22 mouse cellular contexts compared by ENCODE assay signal in genomic region chr4:53785746-53786398, GRCm38 (mm10). TPM values are rescaled to one million over a fixed set of nuclear protein-coding genes. Genes with fewer than 3 reads are reported as not detected.
DNase-seq lines count a peak whose midpoint lies in the region; ATAC-seq lines count a peak whose summit lies in the region.
"Had no signal": no experiment of that assay in that cellular context is flagged by ENCODE, and none has a peak within 500 bp of the region (broad histone marks: within the 10 kb centered on the region; RNA-seq: fewer than 3 reads in every experiment).

No protein-coding gene starts in this region.

- H3K36me3 ChIP-seq in midbrain, embryonic 11.5 days (ENCODE audit: control insufficient read depth, insufficient read depth, low read length), result no peaks in the 10 kb centered on the region
- no peaks in the 10 kb centered on the region for H3K36me3 ChIP-seq in midbrain, embryonic 15.5 days (replicated peaks)
- H3K36me3 ChIP-seq in hindbrain, embryonic 10.5 days, result no peaks in the 10 kb centered on the region
- H3K36me3 ChIP-seq: intestine, embryonic 15.5 days; limb, embryonic 15.5 days had no signal

- no peaks in the 10 kb centered on the region for H3K9me3 ChIP-seq in midbrain, embryonic 11.5 days (ENCODE audit: control insufficient read depth, low read length)
- H3K9me3 ChIP-seq in midbrain, embryonic 15.5 days, result no peaks in the 10 kb centered on the region
- H3K9me3 ChIP-seq in hindbrain, embryonic 10.5 days, result no peaks in the 10 kb centered on the region
- H3K9me3 ChIP-seq: intestine, embryonic 15.5 days; limb, embryonic 15.5 days had no signal

- peaks cover 4% of the 10 kb centered on the region for H3K27me3 ChIP-seq in midbrain, embryonic 11.5 days (ENCODE audit: control insufficient read depth, insufficient read depth, low read length)
- no peaks in the 10 kb centered on the region; the same call in 1 of the 2 replicates for H3K27me3 ChIP-seq in midbrain, embryonic 15.5 days (replicated peaks)
- 0 out of 2 replicates have a peak, but pooled peaks cover 3% of the 10 kb centered on the region for H3K27me3 ChIP-seq in hindbrain, embryonic 10.5 days (ENCODE audit: insufficient read depth, poor library complexity, severe bottlenecking)
- H3K27me3 ChIP-seq: intestine, embryonic 15.5 days; limb, embryonic 15.5 days had no signal

- H3K27ac ChIP-seq in midbrain, embryonic 11.5 days (ENCODE audit: low read depth, low read length), result no peak overlapping the region
- no peak overlapping the region for H3K27ac ChIP-seq in midbrain, embryonic 15.5 days
- no peak overlapping the region for H3K27ac ChIP-seq in hindbrain, embryonic 10.5 days
- H3K27ac ChIP-seq: gastrocnemius, adult 2 months; intestine, embryonic 15.5 days; kidney, postnatal 0 days; layer of hippocampus, adult 2 months; limb, embryonic 15.5 days; macrophage had no signal

- WGBS in midbrain, embryonic 11.5 days, result 79% methylated on average over 15 of the region's 15 CpGs
- 80% methylated on average over 15 of the region's 15 CpGs for WGBS in midbrain, embryonic 15.5 days
- 83% methylated on average over 15 of the region's 15 CpGs for WGBS in hindbrain, embryonic 10.5 days

- H3K4me1 ChIP-seq in midbrain, embryonic 11.5 days (ENCODE audit: control insufficient read depth, insufficient read depth, low read length), result peaks cover 19% of the 10 kb centered on the region
- peaks cover 5% of the 10 kb centered on the region; the same call in 1 of the 2 replicates for H3K4me1 ChIP-seq in midbrain, embryonic 15.5 days
- H3K4me1 ChIP-seq in hindbrain, embryonic 10.5 days (replicated peaks), result peaks cover 17% of the 10 kb centered on the region
- H3K4me1 ChIP-seq: intestine, embryonic 15.5 days; limb, embryonic 15.5 days had no signal

- H3K4me3 ChIP-seq in midbrain, embryonic 11.5 days (ENCODE audit: low read depth, low read length), result no peak overlapping the region
- H3K4me3 ChIP-seq in midbrain, embryonic 15.5 days, result no peak overlapping the region
- H3K4me3 ChIP-seq in hindbrain, embryonic 10.5 days, result no peak overlapping the region
- H3K4me3 ChIP-seq: gastrocnemius, adult 2 months; intestine, embryonic 15.5 days; layer of hippocampus, adult 2 months; limb, embryonic 15.5 days; myocyte had no signal

- peak overlapping the region; percentile 7; the same call in 1 of the 2 replicates for H3K4me2 ChIP-seq in midbrain, embryonic 11.5 days
- no peak overlapping the region for H3K4me2 ChIP-seq in midbrain, embryonic 15.5 days
- H3K4me2 ChIP-seq: intestine, embryonic 15.5 days; limb, embryonic 15.5 days had no signal

- H3K9ac ChIP-seq in midbrain, embryonic 11.5 days (ENCODE audit: low read length), result no peak overlapping the region
- no peak overlapping the region for H3K9ac ChIP-seq in midbrain, embryonic 15.5 days
- H3K9ac ChIP-seq: intestine, embryonic 15.5 days; limb, embryonic 15.5 days; liver, postnatal 0 days had no signal

- ATAC-seq in midbrain, embryonic 11.5 days (ENCODE audit: low FRiP score), result no peak
- no peak for ATAC-seq in midbrain, embryonic 15.5 days (replicated peaks)
- ATAC-seq in granulocyte monocyte progenitor cell, adult 5-6 weeks (replicated peaks; ENCODE audit: poor library complexity, severe bottlenecking), result peak; percentile 69
- peak; percentile 65 for ATAC-seq in neutrophil, adult 5-6 weeks (ENCODE audit: extremely low read depth, insufficient number of reproducible peaks, low FRiP score, poor library complexity, severe bottlenecking)
- ATAC-seq: forebrain, embryonic 16.5 days; intestine, embryonic 15.5 days; liver, postnatal 0 days had no signal

- DNase-seq in midbrain, embryonic 11.5 days (ENCODE audit: low spot score, missing footprints), result peak; percentile 84
- DNase-seq in thymus, postnatal 4 days, result peak; percentile 45
- no peak for DNase-seq in hindbrain, embryonic 10.5 days (ENCODE audit: low spot score)
- DNase-seq in layer of hippocampus, postnatal 36 days, result no peak
- DNase-seq in yolk sac, embryonic 10.5 days (ENCODE audit: low spot score), result no peak
- DNase-seq: adrenal gland, postnatal 36 days; cerebellum, adult 9-11 months; embryo, embryonic 11 days; gastrocnemius, adult 2 months; heart, postnatal 14 days; liver, postnatal 0 days; right cerebral cortex, adult 18-20 months had no signal

RNA-seq across cellular contexts. Expression of gene Tal2, which starts 6.4 kb away (rescaled TPM):
- polyA plus RNA-seq in midbrain, embryonic 11.5 days (2014; fragmentation: Nextera tagmentation; extraction: Ambion mirVana), result 44.9 and 45.9 TPM in 2 replicates
- polyA plus RNA-seq in midbrain, embryonic 15.5 days (2015; fragmentation: Nextera tagmentation; extraction: Ambion mirVana), result 5.2 and 6.2 TPM in 2 replicates
- total RNA-seq in granulocyte monocyte progenitor cell, adult 5-6 weeks (2014; fragmentation: Nextera tagmentation), result 0.43 TPM in 1 of 2 replicates, not detected in the other
- not detected in 2 replicates for total RNA-seq in granulocyte monocyte progenitor cell, adult 5-6 weeks (2017)
- total RNA-seq in neutrophil, adult 5-6 weeks (2017), result 0.12 and 0.23 TPM in 2 replicates
- 0.85 and 1.7 TPM in 2 replicates for polyA plus RNA-seq in hindbrain, embryonic 10.5 days (2016; fragmentation: Nextera tagmentation; extraction: Ambion mirVana)
- under 1 TPM in 1 of 2 experiments, not detected in 1; 0.10 TPM for total RNA-seq in layer of hippocampus, postnatal 36 days (2021)
- total RNA-seq: adrenal gland, postnatal 36 days had no signal
- polyA plus RNA-seq: liver, postnatal 0 days had no signal

RNA-seq across cellular contexts. Expression of gene Tmem38b, which starts 40.0 kb away (rescaled TPM):
- polyA plus RNA-seq in midbrain, embryonic 11.5 days (2014; fragmentation: Nextera tagmentation; extraction: Ambion mirVana), result 13.0 and 13.5 TPM in 2 replicates
- 7.4 and 7.7 TPM in 2 replicates for polyA plus RNA-seq in midbrain, embryonic 15.5 days (2015; fragmentation: Nextera tagmentation; extraction: Ambion mirVana)
- 20.9 and 32.1 TPM in 2 replicates for total RNA-seq in granulocyte monocyte progenitor cell, adult 5-6 weeks (2014; fragmentation: Nextera tagmentation)
- total RNA-seq in granulocyte monocyte progenitor cell, adult 5-6 weeks (2017), result 16.9 and 19.7 TPM in 2 replicates
- 7.5 and 10.1 TPM in 2 replicates for total RNA-seq in neutrophil, adult 5-6 weeks (2017)
- 3.8 TPM in 2 replicates for polyA plus RNA-seq in hindbrain, embryonic 10.5 days (2016; fragmentation: Nextera tagmentation; extraction: Ambion mirVana)
- total RNA-seq in layer of hippocampus, postnatal 36 days (2021), result 10 to 100 TPM; 19.1 to 21.2 TPM

Comparison
In these comparisons a context has a peak if more than half of its experiments do, and no peak if none do; other contexts are left out.
1. ATAC-seq: peak in granulocyte monocyte progenitor cell, adult 5-6 weeks (single experiment) and neutrophil, adult 5-6 weeks (single experiment); none in midbrain, embryonic 11.5 days (single experiment) and midbrain, embryonic 15.5 days (single experiment).
2. DNase-seq: peak in midbrain, embryonic 11.5 days (single experiment) and thymus, postnatal 4 days (single experiment); none in hindbrain, embryonic 10.5 days (single experiment), layer of hippocampus, postnatal 36 days (0 of 2) and yolk sac, embryonic 10.5 days (single experiment).